Mouse (Mus musculus): ENCODE results near the gene Klhl11. TPM values are rescaled to one million over a fixed set of nuclear protein-coding genes. Genes with fewer than 3 reads are reported as not detected.

The Klhl11 gene
- polyA plus RNA-seq, 1 experiment from 2014 or later, result 4.1 TPM

GRCm38 (mm10) chr11:100515061-100515460 lies 42.5 kb upstream of the Klhl11 start:
- Histone ChIP-seq H3K4me2 (replicated peaks; ENCODE audit: low read depth, low read length) (no peak overlapping the region), H3K27me3 (replicated peaks; ENCODE audit: insufficient read depth, low read length) (no peaks in the 10 kb centered on the region), H3K4me3 (ENCODE audit: low read depth, low read length) (no peak overlapping the region), H3K9me3 (ENCODE audit: low read length) (no peaks in the 10 kb centered on the region), H3K36me3 (ENCODE audit: insufficient read depth, low read length) (peaks cover 39% of the 10 kb centered on the region), H3K9ac (replicated peaks; ENCODE audit: low read depth) (no peak overlapping the region), H3K4me1 (ENCODE audit: insufficient read depth, low read depth, low read length) (no peaks in the 10 kb centered on the region), H3K27ac (ENCODE audit: low read length) (no peak overlapping the region)
- 93% methylated on average over 9 of the region's 9 CpGs for WGBS
- no peak for DNase-seq (ENCODE audit: low spot score)
- no peak for TF ChIP-seq EP300 (IDR thresholded peaks at IDR 0.05)
- no peak for TF ChIP-seq CTCF (IDR thresholded peaks at IDR 0.05)
- ATAC-seq, result no peak

DNA sequence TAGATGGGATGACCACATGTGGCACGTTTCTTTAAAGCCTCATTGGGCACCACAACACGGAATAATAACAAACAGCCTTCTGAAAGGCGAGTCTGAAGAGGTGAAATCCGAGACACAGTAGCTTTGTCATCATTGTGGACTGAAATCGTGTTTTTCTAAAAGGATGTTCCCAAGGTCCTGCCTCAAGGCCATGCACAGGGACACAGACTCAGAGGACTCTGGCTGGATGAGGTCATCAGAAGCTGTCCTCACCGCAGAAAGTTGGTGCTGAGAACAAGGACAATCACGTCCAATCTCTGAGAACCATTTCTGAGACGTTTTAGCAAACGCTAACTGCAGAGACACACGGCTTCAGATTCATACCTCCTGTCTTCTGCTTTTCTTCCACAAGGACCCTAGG lies 41.2 kb upstream of the Klhl11 start:
- 82% methylated on average over 10 of the region's 10 CpGs for WGBS
- H3K9me3 ChIP-seq (ENCODE audit: low read length), result no peaks in the 10 kb centered on the region
- no peak for TF ChIP-seq CTCF (IDR thresholded peaks at IDR 0.05)
- no peak for TF ChIP-seq EP300 (IDR thresholded peaks at IDR 0.05)
- H3K4me3 ChIP-seq (ENCODE audit: low read depth, low read length), result no peak overlapping the region
- H3K4me1 ChIP-seq (ENCODE audit: insufficient read depth, low read depth, low read length), result no peaks in the 10 kb centered on the region
- H3K27ac ChIP-seq (ENCODE audit: low read length), result no peak overlapping the region
- no peak for ATAC-seq
- peaks cover 34% of the 10 kb centered on the region for H3K36me3 ChIP-seq (ENCODE audit: insufficient read depth, low read length)
- no peak overlapping the region for H3K4me2 ChIP-seq (replicated peaks; ENCODE audit: low read depth, low read length)
- no peak for DNase-seq (ENCODE audit: low spot score)
- no peaks in the 10 kb centered on the region for H3K27me3 ChIP-seq (replicated peaks; ENCODE audit: insufficient read depth, low read length)
- H3K9ac ChIP-seq (replicated peaks; ENCODE audit: low read depth), result no peak overlapping the region

DNA sequence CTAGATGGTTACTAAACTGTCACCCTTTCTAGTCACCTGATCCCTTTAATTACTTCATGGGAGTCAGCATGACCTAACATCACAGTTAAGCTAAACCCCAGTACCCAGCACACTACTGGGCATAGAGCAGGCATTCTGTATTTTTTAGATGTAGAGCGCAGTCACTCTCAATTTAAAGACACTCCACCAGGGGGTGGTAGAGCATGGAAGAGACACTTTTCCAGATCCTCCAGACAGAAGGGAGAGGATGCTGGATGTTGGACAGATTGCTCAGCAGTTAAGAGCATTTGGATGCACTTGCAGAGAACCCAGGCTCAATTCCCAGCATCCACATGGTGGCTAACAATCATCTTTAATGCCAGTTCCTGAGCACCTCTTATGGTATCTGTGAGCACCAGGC lies 39.8 kb upstream of the Klhl11 start:
- Histone ChIP-seq H3K4me1 (ENCODE audit: insufficient read depth, low read depth, low read length) (no peaks in the 10 kb centered on the region), H3K9ac (replicated peaks; ENCODE audit: low read depth) (no peak overlapping the region), H3K9me3 (ENCODE audit: low read length) (no peaks in the 10 kb centered on the region), H3K4me2 (replicated peaks; ENCODE audit: low read depth, low read length) (no peak overlapping the region), H3K27ac (ENCODE audit: low read length) (no peak overlapping the region), H3K4me3 (ENCODE audit: low read depth, low read length) (no peak overlapping the region), H3K27me3 (replicated peaks; ENCODE audit: insufficient read depth, low read length) (no peaks in the 10 kb centered on the region), H3K36me3 (ENCODE audit: insufficient read depth, low read length) (peaks cover 39% of the 10 kb centered on the region)
- ATAC-seq (no peak), DNase-seq (ENCODE audit: low spot score) (peak; percentile 30)
- TF ChIP-seq CTCF (IDR thresholded peaks at IDR 0.05) (peak; percentile 63), EP300 (IDR thresholded peaks at IDR 0.05) (no peak)
- 89% methylated on average over 1 of the region's 1 CpGs for WGBS

DNA sequence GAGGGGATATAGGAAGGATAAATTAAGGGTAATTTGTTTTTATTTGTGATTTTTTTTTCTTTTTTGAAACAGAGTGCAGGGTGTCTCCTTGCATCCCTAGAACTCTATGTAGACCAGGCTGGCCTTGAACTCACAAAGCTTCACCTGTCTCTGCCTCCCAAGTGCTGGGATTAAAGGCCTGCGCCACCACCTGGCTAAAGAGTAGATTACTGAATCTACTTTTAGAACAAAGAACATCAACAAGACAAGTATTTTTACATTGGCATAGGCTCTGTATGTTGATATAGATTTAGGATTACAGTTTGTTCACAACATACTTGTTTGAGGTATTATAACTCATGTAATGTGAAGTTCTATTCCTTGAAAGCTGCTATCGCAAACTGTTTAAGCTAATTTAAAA lies 38.0 kb upstream of the Klhl11 start:
- Histone ChIP-seq H3K4me1 (ENCODE audit: insufficient read depth, low read depth, low read length) (no peaks in the 10 kb centered on the region), H3K27ac (ENCODE audit: low read length) (no peak overlapping the region), H3K4me2 (replicated peaks; ENCODE audit: low read depth, low read length) (no peak overlapping the region), H3K9me3 (ENCODE audit: low read length) (no peaks in the 10 kb centered on the region), H3K9ac (replicated peaks; ENCODE audit: low read depth) (no peak overlapping the region), H3K36me3 (ENCODE audit: insufficient read depth, low read length) (peaks cover 30% of the 10 kb centered on the region), H3K27me3 (replicated peaks; ENCODE audit: insufficient read depth, low read length) (no peaks in the 10 kb centered on the region), H3K4me3 (ENCODE audit: low read depth, low read length) (no peak overlapping the region)
- no peak for ATAC-seq
- 92% methylated on average over 2 of the region's 2 CpGs for WGBS
- DNase-seq (ENCODE audit: low spot score), result no peak
- TF ChIP-seq CTCF (IDR thresholded peaks at IDR 0.05), result peak; percentile 33
- no peak for TF ChIP-seq EP300 (IDR thresholded peaks at IDR 0.05)

- ATAC-seq (no peak), DNase-seq (ENCODE audit: low spot score) (no peak)
- H3K4me3 ChIP-seq (ENCODE audit: low read depth, low read length), result no peak overlapping the region
- 91% methylated on average over 8 of the region's 8 CpGs for WGBS
- no peak overlapping the region for H3K4me2 ChIP-seq (replicated peaks; ENCODE audit: low read depth, low read length)
- no peaks in the 10 kb centered on the region for H3K4me1 ChIP-seq (ENCODE audit: insufficient read depth, low read depth, low read length)
- no peak overlapping the region for H3K9ac ChIP-seq (replicated peaks; ENCODE audit: low read depth)
- H3K27me3 ChIP-seq (replicated peaks; ENCODE audit: insufficient read depth, low read length), result no peaks in the 10 kb centered on the region
- no peaks in the 10 kb centered on the region for H3K9me3 ChIP-seq (ENCODE audit: low read length)
- H3K27ac ChIP-seq (ENCODE audit: low read length), result no peak overlapping the region
- peaks cover 40% of the 10 kb centered on the region for H3K36me3 ChIP-seq (ENCODE audit: insufficient read depth, low read length)
- no peak for TF ChIP-seq CTCF (IDR thresholded peaks at IDR 0.05)
- TF ChIP-seq EP300 (IDR thresholded peaks at IDR 0.05), result no peak
These were observed 33.5 kb upstream of the Klhl11 start for GRCm38 (mm10) chr11:100505997-100506396.

GRCm38 (mm10) chr11:100504990-100505660 lies 32.6 kb upstream of the Klhl11 start:
- DNase-seq (ENCODE audit: low spot score) (no peak), ATAC-seq (no peak)
- Histone ChIP-seq H3K27me3 (replicated peaks; ENCODE audit: insufficient read depth, low read length) (no peaks in the 10 kb centered on the region), H3K4me3 (ENCODE audit: low read depth, low read length) (no peak overlapping the region), H3K9ac (replicated peaks; ENCODE audit: low read depth) (no peak overlapping the region), H3K9me3 (ENCODE audit: low read length) (no peaks in the 10 kb centered on the region), H3K4me1 (ENCODE audit: insufficient read depth, low read depth, low read length) (no peaks in the 10 kb centered on the region), H3K27ac (ENCODE audit: low read length) (no peak overlapping the region), H3K4me2 (replicated peaks; ENCODE audit: low read depth, low read length) (no peak overlapping the region), H3K36me3 (ENCODE audit: insufficient read depth, low read length) (peaks cover 39% of the 10 kb centered on the region)
- WGBS, result 95% methylated on average over 12 of the region's 12 CpGs
- TF ChIP-seq EP300 (IDR thresholded peaks at IDR 0.05) (no peak), CTCF (IDR thresholded peaks at IDR 0.05) (no peak)

GRCm38 (mm10) chr11:100501321-100501720 lies 28.8 kb upstream of the Klhl11 start:
- no peak for TF ChIP-seq CTCF (IDR thresholded peaks at IDR 0.05)
- TF ChIP-seq EP300 (IDR thresholded peaks at IDR 0.05), result no peak
- H3K36me3 ChIP-seq (ENCODE audit: insufficient read depth, low read length), result peaks cover 51% of the 10 kb centered on the region

More at GRCm38 (mm10) chr11:100501321-100501720, 28.8 kb upstream of the Klhl11 start:
- DNase-seq (ENCODE audit: low spot score) (no peak), ATAC-seq (no peak)
- 42% methylated on average over 6 of the region's 6 CpGs for WGBS
- H3K4me2 ChIP-seq (replicated peaks; ENCODE audit: low read depth, low read length), result no peak overlapping the region
- no peaks in the 10 kb centered on the region for H3K4me1 ChIP-seq (ENCODE audit: insufficient read depth, low read depth, low read length)
- H3K9ac ChIP-seq (replicated peaks; ENCODE audit: low read depth), result no peak overlapping the region
- no peak overlapping the region for H3K4me3 ChIP-seq (ENCODE audit: low read depth, low read length)
- no peaks in the 10 kb centered on the region for H3K9me3 ChIP-seq (ENCODE audit: low read length)
- no peak overlapping the region for H3K27ac ChIP-seq (ENCODE audit: low read length)
- H3K27me3 ChIP-seq (replicated peaks; ENCODE audit: insufficient read depth, low read length), result no peaks in the 10 kb centered on the region
